Mouse (Mus musculus): ENCODE measurements at regions not wholly inside any gene's neighbourhood (a gene's known extent, or its start where the extent isn't known, plus 50 kb on each side); places are given as distances from the start of the nearest gene placed in this dataset.

- Histone ChIP-seq H3K36me3 (replicated peaks) (no peaks in the 10 kb centered on the region), H3K4me1 (ENCODE audit: insufficient read depth, low read depth, low read length) (no peaks in the 10 kb centered on the region), H3K9me3 (replicated peaks) (no peaks in the 10 kb centered on the region), H3K4me3 (ENCODE audit: low read depth, low read length) (no peak overlapping the region), H3K27me3 (ENCODE audit: insufficient read depth, low read length) (no peaks in the 10 kb centered on the region)
- DNase-seq (ENCODE audit: low spot score) (no peak), ATAC-seq (ENCODE audit: extremely low read depth, insufficient number of reproducible peaks, low FRiP score, poor library complexity, severe bottlenecking) (no peak)
- no peak for TF ChIP-seq POLR2AphosphoS5 (IDR thresholded peaks at IDR 0.05; ENCODE audit: insufficient replicate concordance, low read depth, low read length)
- TF ChIP-seq GATA1 (IDR thresholded peaks at IDR 0.05; ENCODE audit: borderline replicate concordance, low read length): no peak
- TF ChIP-seq TAL1 (conservative IDR thresholded peaks at IDR 0.05; ENCODE audit: low read depth, low read length): no peak
Measured at GRCm38 (mm10) chr3:78884715-78885114, 401.6 kb downstream of the Rapgef2 start.

GRCm38 (mm10) chr3:78884029-78884428 lies 402.3 kb downstream of the Rapgef2 start:
- H3K36me3 ChIP-seq (replicated peaks): no peaks in the 10 kb centered on the region
- H3K27me3 ChIP-seq (ENCODE audit: insufficient read depth, low read length): no peaks in the 10 kb centered on the region
- H3K4me1 ChIP-seq (ENCODE audit: insufficient read depth, low read depth, low read length): no peaks in the 10 kb centered on the region
- no peak for TF ChIP-seq GATA1 (IDR thresholded peaks at IDR 0.05; ENCODE audit: borderline replicate concordance, low read length)
- no peak for TF ChIP-seq POLR2AphosphoS5 (IDR thresholded peaks at IDR 0.05; ENCODE audit: insufficient replicate concordance, low read depth, low read length)
- TF ChIP-seq TAL1 (conservative IDR thresholded peaks at IDR 0.05; ENCODE audit: low read depth, low read length): no peak
- TF ChIP-seq GATA2 (IDR thresholded peaks at IDR 0.05; ENCODE audit: borderline replicate concordance, low read depth, low read length): no peak
- TF ChIP-seq CTCF (IDR thresholded peaks at IDR 0.05; ENCODE audit: low read depth, low read length): no peak
- no peak for DNase-seq (ENCODE audit: low spot score)
- no peak overlapping the region for H3K4me3 ChIP-seq (ENCODE audit: low read depth, low read length)
- H3K9me3 ChIP-seq (replicated peaks): no peaks in the 10 kb centered on the region
- no peak for ATAC-seq (ENCODE audit: extremely low read depth, insufficient number of reproducible peaks, low FRiP score, poor library complexity, severe bottlenecking)

- Histone ChIP-seq H3K4me1 (ENCODE audit: insufficient read depth, low read depth, low read length) (no peaks in the 10 kb centered on the region), H3K4me3 (ENCODE audit: low read depth, low read length) (no peak overlapping the region), H3K27me3 (ENCODE audit: insufficient read depth, low read length) (no peaks in the 10 kb centered on the region), H3K36me3 (replicated peaks) (no peaks in the 10 kb centered on the region), H3K9me3 (replicated peaks) (no peaks in the 10 kb centered on the region)
- no peak for DNase-seq (ENCODE audit: low spot score)
- no peak for ATAC-seq (ENCODE audit: extremely low read depth, insufficient number of reproducible peaks, low FRiP score, poor library complexity, severe bottlenecking)
- no peak for TF ChIP-seq TAL1 (conservative IDR thresholded peaks at IDR 0.05; ENCODE audit: low read depth, low read length)
- no peak for TF ChIP-seq GATA1 (IDR thresholded peaks at IDR 0.05; ENCODE audit: borderline replicate concordance, low read length)
- no peak for TF ChIP-seq CTCF (IDR thresholded peaks at IDR 0.05; ENCODE audit: low read depth, low read length)
- TF ChIP-seq GATA2 (IDR thresholded peaks at IDR 0.05; ENCODE audit: borderline replicate concordance, low read depth, low read length): no peak
- TF ChIP-seq POLR2AphosphoS5 (IDR thresholded peaks at IDR 0.05; ENCODE audit: insufficient replicate concordance, low read depth, low read length): no peak
Measured at GRCm38 (mm10) chr3:78880072-78880471, 406.2 kb downstream of the Rapgef2 start.

GRCm38 (mm10) chr3:78877323-78877722 lies 409.0 kb downstream of the Rapgef2 start:
- H3K36me3 ChIP-seq (replicated peaks): no peaks in the 10 kb centered on the region
- no peaks in the 10 kb centered on the region for H3K27me3 ChIP-seq (ENCODE audit: insufficient read depth, low read length)
- no peak for DNase-seq (ENCODE audit: low spot score)
- no peaks in the 10 kb centered on the region for H3K4me1 ChIP-seq (ENCODE audit: insufficient read depth, low read depth, low read length)
- H3K9me3 ChIP-seq (replicated peaks): no peaks in the 10 kb centered on the region
- no peak overlapping the region for H3K4me3 ChIP-seq (ENCODE audit: low read depth, low read length)
- TF ChIP-seq CTCF (IDR thresholded peaks at IDR 0.05; ENCODE audit: low read depth, low read length) (no peak), GATA2 (IDR thresholded peaks at IDR 0.05; ENCODE audit: borderline replicate concordance, low read depth, low read length) (no peak), TAL1 (conservative IDR thresholded peaks at IDR 0.05; ENCODE audit: low read depth, low read length) (no peak), GATA1 (IDR thresholded peaks at IDR 0.05; ENCODE audit: borderline replicate concordance, low read length) (no peak), POLR2AphosphoS5 (IDR thresholded peaks at IDR 0.05; ENCODE audit: insufficient replicate concordance, low read depth, low read length) (no peak)
- no peak for ATAC-seq (ENCODE audit: extremely low read depth, insufficient number of reproducible peaks, low FRiP score, poor library complexity, severe bottlenecking)

- no peak for ATAC-seq (ENCODE audit: extremely low read depth, insufficient number of reproducible peaks, low FRiP score, poor library complexity, severe bottlenecking)
- TF ChIP-seq CTCF (IDR thresholded peaks at IDR 0.05; ENCODE audit: low read depth, low read length): no peak
- TF ChIP-seq POLR2AphosphoS5 (IDR thresholded peaks at IDR 0.05; ENCODE audit: insufficient replicate concordance, low read depth, low read length): no peak
- no peak for TF ChIP-seq GATA1 (IDR thresholded peaks at IDR 0.05; ENCODE audit: borderline replicate concordance, low read length)
- no peak for TF ChIP-seq TAL1 (conservative IDR thresholded peaks at IDR 0.05; ENCODE audit: low read depth, low read length)
- TF ChIP-seq GATA2 (IDR thresholded peaks at IDR 0.05; ENCODE audit: borderline replicate concordance, low read depth, low read length): no peak
- Histone ChIP-seq H3K27me3 (ENCODE audit: insufficient read depth, low read length) (no peaks in the 10 kb centered on the region), H3K4me1 (ENCODE audit: insufficient read depth, low read depth, low read length) (no peaks in the 10 kb centered on the region), H3K9me3 (replicated peaks) (no peaks in the 10 kb centered on the region), H3K4me3 (ENCODE audit: low read depth, low read length) (no peak overlapping the region), H3K36me3 (replicated peaks) (no peaks in the 10 kb centered on the region)
- no peak for DNase-seq (ENCODE audit: low spot score)
Measured at GRCm38 (mm10) chr3:78866896-78867295, 419.4 kb downstream of the Rapgef2 start.

- no peak overlapping the region for H3K4me3 ChIP-seq (ENCODE audit: low read depth, low read length)
- H3K36me3 ChIP-seq (replicated peaks): no peaks in the 10 kb centered on the region
- H3K4me1 ChIP-seq (ENCODE audit: insufficient read depth, low read depth, low read length): no peaks in the 10 kb centered on the region
- ATAC-seq (ENCODE audit: extremely low read depth, insufficient number of reproducible peaks, low FRiP score, poor library complexity, severe bottlenecking) (no peak), DNase-seq (ENCODE audit: low spot score) (no peak)
- H3K9me3 ChIP-seq (replicated peaks): no peaks in the 10 kb centered on the region
- H3K27me3 ChIP-seq (ENCODE audit: insufficient read depth, low read length): no peaks in the 10 kb centered on the region
- no peak for TF ChIP-seq GATA1 (IDR thresholded peaks at IDR 0.05; ENCODE audit: borderline replicate concordance, low read length)
- no peak for TF ChIP-seq TAL1 (conservative IDR thresholded peaks at IDR 0.05; ENCODE audit: low read depth, low read length)
- TF ChIP-seq GATA2 (IDR thresholded peaks at IDR 0.05; ENCODE audit: borderline replicate concordance, low read depth, low read length): no peak
- no peak for TF ChIP-seq CTCF (IDR thresholded peaks at IDR 0.05; ENCODE audit: low read depth, low read length)
- no peak for TF ChIP-seq POLR2AphosphoS5 (IDR thresholded peaks at IDR 0.05; ENCODE audit: insufficient replicate concordance, low read depth, low read length)
Measured at GRCm38 (mm10) chr3:78866083-78866726, 420.1 kb downstream of the Rapgef2 start.
